Mouse (Mus musculus) skeletal muscle tissue, adult 2 months (tissue): ENCODE measurements around the gene Ripply2.

Source experiments
- DNase-seq: peaks from one replicate; pipeline ENCODE4 v3.0.0-alpha.2; 2012; ENCODE audit warnings: low read depth, low spot score

Gene Ripply2

GRCm38 (mm10) chr9:87025764-87026163 lies 10.4 kb downstream of the Ripply2 start:
- DNase-seq: no peak

GRCm38 (mm10) chr9:87027423-87028084 lies 12.2 kb downstream of the Ripply2 start:
- peak; percentile 30 for DNase-seq

- no peak for DNase-seq
Measured at GRCm38 (mm10) chr9:87032196-87032595, 16.9 kb downstream of the Ripply2 start.

GRCm38 (mm10) chr9:87034831-87035580 lies 19.7 kb downstream of the Ripply2 start:
- no peak for DNase-seq

GRCm38 (mm10) chr9:87049425-87049824 lies 34.1 kb downstream of the Ripply2 start:
- peak; percentile 10 for DNase-seq

- DNase-seq: no peak
Measured at GRCm38 (mm10) chr9:87055547-87056235, 40.4 kb downstream of the Ripply2 start.

GRCm38 (mm10) chr9:87062337-87062736 lies 47.0 kb downstream of the Ripply2 start:
- DNase-seq: no peak

- no peak for DNase-seq
Measured at GRCm38 (mm10) chr9:87068160-87068559, 52.8 kb downstream of the Ripply2 start.
